Mouse (Mus musculus) heart, postnatal 10 days (tissue): ENCODE results near the gene Angel2. TPM values are rescaled to one million over a fixed set of nuclear protein-coding genes. Genes with fewer than 3 reads are reported as not detected.
A peak's percentile ranks its signal among the peaks of the same experiment; 100 is the strongest.

Experiments
- DNase-seq, 2 experiments: peaks; one replicate each; pipeline ENCODE4 v3.0.0; 2021
- intact Hi-C: fragments of 180-260 bp; cut with DNase I; formaldehyde crosslinking; loops from one replicate; pipeline ENCODE4 v1.15.1; 2025
- total RNA-seq, 2 experiments: library from RNA; stranded (reverse); gene quantifications; 2 replicates each; pipeline ENCODE4 v1.2.3; 2021

Gene Angel2
- total RNA-seq, 2 experiments from 2014 or later: 28.1 to 32.9 TPM

DNA sequence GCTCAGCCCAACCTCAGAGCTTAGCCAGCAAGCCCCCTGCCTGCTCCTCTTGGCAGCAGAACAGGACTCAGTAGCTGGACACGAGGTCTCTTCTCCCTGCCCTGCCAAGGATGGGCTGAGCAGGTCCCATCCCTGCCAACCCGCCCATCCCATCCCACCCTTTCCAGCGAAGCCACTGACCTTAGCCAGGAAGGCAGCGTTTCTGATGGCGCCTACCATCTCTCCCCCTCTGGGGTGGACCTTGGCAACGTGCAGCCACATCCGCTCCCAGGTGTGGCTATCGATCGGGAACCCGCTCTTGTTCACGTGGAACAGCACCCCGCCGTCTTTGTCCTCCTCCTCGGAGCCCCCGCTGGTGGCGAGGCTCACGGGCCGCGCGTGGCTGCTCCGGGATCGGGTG is 53.1 kb downstream of the Angel2 start:
- intact Hi-C loops: no loop called here
- DNase-seq: no peak

DNA sequence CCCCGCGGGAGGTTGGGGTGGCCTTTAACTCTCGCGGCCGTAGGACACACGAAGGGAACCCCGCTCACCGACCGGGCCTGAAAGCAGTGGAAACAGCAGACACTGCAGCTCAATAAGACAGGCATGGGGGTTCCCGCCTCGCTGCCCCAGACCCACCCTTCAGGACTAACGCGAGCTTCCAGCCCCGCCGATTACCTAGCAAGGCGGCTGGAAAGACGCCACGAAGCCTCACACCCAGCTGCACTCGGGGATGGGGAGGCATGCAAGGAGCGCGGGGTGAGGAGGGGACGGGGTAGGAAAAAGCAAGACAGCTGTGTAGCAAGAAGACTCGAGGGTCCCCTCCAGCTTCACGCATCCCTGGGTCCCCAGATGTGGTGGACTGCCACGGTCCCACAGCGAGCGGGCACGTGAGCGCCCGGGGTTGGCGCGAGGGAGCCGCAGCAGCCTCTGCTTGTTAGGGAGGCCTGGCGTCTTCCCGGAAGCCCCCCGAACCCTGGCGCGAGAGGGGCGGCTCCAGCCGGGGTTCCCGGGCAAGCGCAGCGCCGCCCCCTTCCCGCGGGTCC is 53.7 kb downstream of the Angel2 start:
- intact Hi-C loops: no loop called here
- DNase-seq: peak; percentile 45 to 54

DNA sequence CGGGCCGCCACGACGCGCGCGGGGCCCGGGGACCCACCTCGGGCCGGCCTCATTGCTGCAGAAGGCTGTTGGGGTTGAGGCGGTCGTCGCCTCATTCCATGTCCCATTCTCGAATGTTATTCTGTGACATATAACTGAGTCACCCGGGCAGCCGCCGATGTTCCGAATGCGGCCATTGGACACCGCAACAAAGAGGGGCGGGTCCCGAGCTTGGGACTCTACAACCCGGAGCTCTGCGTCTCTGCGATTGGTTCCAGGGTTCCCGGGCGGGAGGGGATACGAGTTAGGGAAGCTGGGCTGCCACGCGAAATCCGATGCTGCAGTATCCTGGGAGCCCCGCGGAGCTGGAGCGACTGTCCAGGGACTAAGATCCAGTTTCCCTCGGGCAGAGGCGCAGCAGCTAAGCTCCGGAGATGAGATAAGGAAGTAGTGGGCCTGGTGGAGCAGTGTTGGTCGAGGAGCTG is 54.2 kb downstream of the Angel2 start, which contains the start of gene Vash2:
Gene Vash2 (minus strand): TSS at position 197 of the 464 bp plus-strand sequence.
- intact Hi-C loops: no loop called here
- DNase-seq: peak; percentile 89 to 92

DNA sequence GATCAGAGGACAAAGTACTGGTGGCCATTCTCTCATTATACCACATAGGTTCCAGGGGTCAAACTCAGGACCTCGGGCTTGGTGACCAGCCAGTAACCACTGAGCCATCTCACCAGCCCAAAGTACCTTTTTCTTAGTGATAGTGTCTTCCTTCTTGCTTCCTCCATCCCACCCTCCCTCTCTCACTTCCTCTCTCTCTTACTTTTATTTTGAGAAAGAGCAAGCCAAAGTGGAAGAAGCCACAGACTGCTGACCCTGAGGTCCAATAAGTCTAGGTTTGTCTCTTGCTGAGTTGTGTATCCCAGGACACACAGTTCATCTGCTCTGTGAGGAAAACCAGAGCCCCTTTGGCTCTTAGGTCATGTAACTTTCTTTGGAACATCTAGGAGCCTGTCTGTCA is 55.6 kb downstream of the Angel2 start:
- intact Hi-C loops: no loop called here
- no peak for DNase-seq

DNA sequence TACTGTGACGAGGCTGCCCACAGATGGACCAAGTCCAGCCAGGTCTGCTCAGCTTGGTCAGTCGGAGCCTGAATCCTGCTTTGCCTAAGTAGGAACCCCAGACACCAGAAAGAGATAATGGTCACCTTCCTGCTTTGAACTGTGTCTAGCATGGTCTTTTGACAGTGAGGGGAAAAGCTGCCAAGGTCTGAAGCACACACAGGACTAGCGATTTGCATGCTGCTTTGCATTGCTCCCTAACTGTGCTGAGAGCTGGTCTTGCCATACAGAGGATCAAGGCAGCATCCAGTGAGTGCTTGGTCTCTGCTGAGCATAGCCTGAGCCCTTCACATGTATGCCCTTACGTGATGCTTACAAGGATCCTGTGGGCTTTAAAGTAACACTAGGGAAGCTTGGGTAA is 56.5 kb downstream of the Angel2 start:
- intact Hi-C loops: no loop called here
- DNase-seq: no peak

DNA sequence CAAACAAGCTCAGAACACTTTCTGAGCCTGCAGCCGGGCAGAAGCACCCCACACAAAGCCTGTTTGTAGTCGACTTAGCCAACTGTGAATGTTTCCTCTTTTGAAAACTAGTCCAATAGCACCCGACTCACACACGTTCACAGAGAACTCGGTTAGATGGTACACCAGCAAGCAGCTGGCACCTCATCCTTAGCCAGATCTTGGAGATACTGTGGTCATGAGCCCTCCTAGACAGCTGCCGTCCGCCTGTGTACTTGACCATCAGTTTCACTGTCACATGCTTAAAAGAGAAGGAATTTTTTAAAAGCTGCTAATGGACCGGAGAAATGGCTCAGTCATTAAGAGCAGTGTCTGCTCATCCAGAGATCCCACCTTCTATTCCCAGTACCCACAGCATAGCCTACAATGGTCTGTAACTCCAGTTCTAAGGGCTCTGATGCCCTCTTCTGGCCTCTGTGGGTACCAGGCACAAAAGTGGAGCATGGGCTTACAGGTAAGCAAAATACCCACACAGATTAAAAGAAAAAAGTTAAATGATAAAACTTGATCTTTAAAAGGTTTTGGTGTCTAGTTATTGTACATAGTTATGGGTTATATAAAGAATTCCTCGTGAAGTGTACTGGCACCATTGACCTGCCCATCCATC is 64.6 kb downstream of the Angel2 start:
- intact Hi-C loops: loop anchor here (1.0 to 5.0 kb wide), 2 partner anchors 12 to 47 kb away; no protein-coding TSS in a partner anchor
- no peak for DNase-seq

DNA sequence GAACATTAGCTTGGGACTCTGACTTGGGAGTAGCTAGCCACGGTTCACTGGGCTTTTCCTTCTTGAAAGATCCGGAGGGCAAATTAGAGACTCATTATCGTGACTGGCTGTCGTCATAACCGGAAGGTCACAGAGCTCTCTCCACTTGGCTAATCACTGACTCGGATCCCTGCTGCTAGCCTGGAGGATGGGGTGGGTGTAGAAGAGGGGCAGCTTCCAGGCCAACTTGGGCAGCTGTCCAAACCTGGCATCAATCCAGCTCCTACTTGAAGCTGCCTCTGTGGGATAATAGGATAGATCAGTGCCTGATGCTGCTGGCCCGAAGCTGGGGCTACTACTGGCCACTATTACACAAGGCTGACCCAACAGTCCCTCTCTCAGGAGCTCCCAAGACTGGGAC is 70.6 kb downstream of the Angel2 start:
- DNase-seq: peak; percentile 66 to 71
- intact Hi-C loops: no loop called here

DNA sequence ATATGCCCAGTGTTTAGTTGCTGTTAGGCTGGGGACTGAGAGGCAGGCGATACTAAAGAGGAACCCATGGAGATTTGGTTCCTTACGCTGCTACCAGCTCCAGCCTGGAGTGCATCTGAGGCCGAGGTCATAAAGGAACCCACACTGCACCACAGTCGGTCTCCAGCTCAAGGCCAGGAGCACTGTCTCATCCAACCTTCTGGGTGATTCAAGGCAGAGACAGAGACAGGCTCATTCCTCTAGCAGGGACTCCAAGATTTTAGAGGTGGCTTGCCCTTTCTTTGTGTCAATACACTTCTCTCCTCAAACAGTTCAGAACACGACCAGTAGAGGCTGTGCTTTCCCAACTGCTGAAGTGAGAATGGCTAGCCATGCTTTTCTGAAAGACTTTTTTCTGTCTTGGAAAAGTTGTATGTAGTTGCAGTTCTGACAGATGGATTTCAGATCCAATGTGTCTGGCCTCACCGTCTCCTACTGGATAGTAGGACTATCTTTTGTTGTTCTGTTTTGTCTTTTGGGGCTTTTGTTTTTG is 71.5 kb downstream of the Angel2 start:
- peak in 1 of 2 experiments; percentile 14 for DNase-seq
- intact Hi-C loops: no loop called here

Other genes starting within 250 kb of the Angel2 start
- 10 to 100 TPM; 22.2 to 23.1 TPM for gene Rps6kc1, start 13.3 kb upstream of the Angel2 start, total RNA-seq
- 1 to 10 TPM; 6.3 to 7.5 TPM for gene Vash2, start 54.2 kb downstream of the Angel2 start, total RNA-seq
- gene Flvcr1, start 101.0 kb downstream of the Angel2 start, total RNA-seq: 10 to 100 TPM in 1 of 2 experiments, 1 to 10 TPM in 1; 8.8 to 10.3 TPM
- gene Spata45, start 111.5 kb downstream of the Angel2 start, total RNA-seq: not detected
- 10 to 100 TPM; 20.6 to 26.8 TPM for gene Tatdn3, start 137.8 kb downstream of the Angel2 start, total RNA-seq
- gene Nsl1, start 137.9 kb downstream of the Angel2 start, total RNA-seq: 1 to 10 TPM; 2.3 to 2.7 TPM
- gene Batf3, start 172.7 kb downstream of the Angel2 start, total RNA-seq: under 1 TPM; 0.57 to 0.97 TPM
- gene Fam71a, start 239.7 kb downstream of the Angel2 start, total RNA-seq: not detected